Mouse (Mus musculus): ENCODE results near the gene Il17c. TPM values are rescaled to one million over a fixed set of nuclear protein-coding genes. Genes with fewer than 3 reads are reported as not detected.

Gene Il17c
- polyA plus RNA-seq, 1 experiment, result not detected

- 78% methylated on average over 5 of the region's 5 CpGs for WGBS
- no peak overlapping the region for H3K4me3 ChIP-seq (ENCODE audit: insufficient read depth, low read depth, low read length)
These were observed 48.9 kb downstream of the Il17c start for GRCm38 (mm10) chr8:122470691-122471090.

More at GRCm38 (mm10) chr8:122470691-122471090, 48.9 kb downstream of the Il17c start:
- TF ChIP-seq CTCF (IDR thresholded peaks at IDR 0.05; ENCODE audit: insufficient read depth, low read depth, low read length) (no peak), POLR2A (IDR thresholded peaks at IDR 0.05; ENCODE audit: insufficient read depth, low read depth, low read length) (no peak)
- H3K27ac ChIP-seq (ENCODE audit: insufficient read depth, low read depth, low read length), result no peak overlapping the region
- H3K4me1 ChIP-seq (ENCODE audit: control insufficient read depth, insufficient read depth, low read length), result peaks cover 18% of the 10 kb centered on the region

Other genes with a start within 250 kb of the Il17c start
- gene Zfpm1, start 139.9 kb upstream of the Il17c start, polyA plus RNA-seq (2012; ENCODE audit: insufficient read depth, insufficient read length, low replicate concordance, missing spikeins), result not detected in 2 replicates
- gene Trhr2, start 61.3 kb upstream of the Il17c start, polyA plus RNA-seq (2012; ENCODE audit: insufficient read depth, insufficient read length, low replicate concordance, missing spikeins), result not detected in 2 replicates
- gene Zc3h18, start 45.4 kb upstream of the Il17c start, polyA plus RNA-seq (2012; ENCODE audit: insufficient read depth, insufficient read length, low replicate concordance, missing spikeins), result not detected in 2 replicates
- gene Cyba, start 10.9 kb downstream of the Il17c start, polyA plus RNA-seq (2012; ENCODE audit: insufficient read depth, insufficient read length, low replicate concordance, missing spikeins), result not detected in 2 replicates
- gene Mvd, start 21.4 kb downstream of the Il17c start, polyA plus RNA-seq (2012; ENCODE audit: insufficient read depth, insufficient read length, low replicate concordance, missing spikeins), result not detected in 2 replicates
- not detected in 2 replicates for gene Snai3, start 38.7 kb downstream of the Il17c start, polyA plus RNA-seq (2012; ENCODE audit: insufficient read depth, insufficient read length, low replicate concordance, missing spikeins)
- not detected in 2 replicates for gene Rnf166, start 54.0 kb downstream of the Il17c start, polyA plus RNA-seq (2012; ENCODE audit: insufficient read depth, insufficient read length, low replicate concordance, missing spikeins)
- not detected in 2 replicates for gene Ctu2, start 54.1 kb downstream of the Il17c start, polyA plus RNA-seq (2012; ENCODE audit: insufficient read depth, insufficient read length, low replicate concordance, missing spikeins)
- not detected in 2 replicates for gene Piezo1, start 129.3 kb downstream of the Il17c start, polyA plus RNA-seq (2012; ENCODE audit: insufficient read depth, insufficient read length, low replicate concordance, missing spikeins)
- gene Cdt1, start 146.0 kb downstream of the Il17c start, polyA plus RNA-seq (2012; ENCODE audit: insufficient read depth, insufficient read length, low replicate concordance, missing spikeins), result not detected in 2 replicates
- not detected in 2 replicates for gene Aprt, start 154.9 kb downstream of the Il17c start, polyA plus RNA-seq (2012; ENCODE audit: insufficient read depth, insufficient read length, low replicate concordance, missing spikeins)
- gene Galns, start 189.4 kb downstream of the Il17c start, polyA plus RNA-seq (2012; ENCODE audit: insufficient read depth, insufficient read length, low replicate concordance, missing spikeins), result not detected in 2 replicates
- not detected in 2 replicates for gene Trappc2l, start 189.6 kb downstream of the Il17c start, polyA plus RNA-seq (2012; ENCODE audit: insufficient read depth, insufficient read length, low replicate concordance, missing spikeins)
- gene Pabpn1l, start 200.7 kb downstream of the Il17c start, polyA plus RNA-seq (2012; ENCODE audit: insufficient read depth, insufficient read length, low replicate concordance, missing spikeins), result not detected in 2 replicates